Mouse (Mus musculus): Measurements from ENCODE around the gene 4930522H14Rik.

Gene 4930522H14Rik

GRCm38 (mm10) chr4:109475577-109476553, 55.2 kb downstream of the 4930522H14Rik start:
- peak; percentile 60 for DNase-seq (ENCODE audit: low spot score)

- no peak for DNase-seq (ENCODE audit: low spot score)
Observed at GRCm38 (mm10) chr4:109475078-109475477, 56.0 kb downstream of the 4930522H14Rik start.

- no peak for DNase-seq (ENCODE audit: low spot score)
Observed at GRCm38 (mm10) chr4:109472566-109472965, 58.5 kb downstream of the 4930522H14Rik start.

DNA sequence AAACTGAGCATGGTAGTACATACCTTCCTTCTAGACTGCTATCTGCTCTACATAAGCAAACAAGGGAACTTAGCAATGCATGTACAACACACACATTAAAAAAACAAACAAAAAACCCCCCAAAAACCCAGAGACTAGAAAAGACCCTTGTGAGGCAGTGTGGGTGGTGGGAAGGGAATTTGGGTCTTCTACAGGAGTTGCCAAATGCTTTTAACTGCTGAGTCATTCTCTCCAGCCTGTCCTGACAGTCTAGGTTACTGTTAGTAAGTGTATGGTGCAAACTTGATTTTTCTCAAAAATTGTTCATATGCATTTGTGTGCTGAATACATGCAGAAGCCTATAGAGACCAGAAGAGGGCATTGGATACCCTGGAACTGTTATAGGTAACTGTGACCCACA, 59.5 kb downstream of the 4930522H14Rik start:
- no peak for DNase-seq (ENCODE audit: low spot score)

- DNase-seq (ENCODE audit: low spot score) = no peak
Observed at GRCm38 (mm10) chr4:109467687-109468086, 63.4 kb downstream of the 4930522H14Rik start.

DNA sequence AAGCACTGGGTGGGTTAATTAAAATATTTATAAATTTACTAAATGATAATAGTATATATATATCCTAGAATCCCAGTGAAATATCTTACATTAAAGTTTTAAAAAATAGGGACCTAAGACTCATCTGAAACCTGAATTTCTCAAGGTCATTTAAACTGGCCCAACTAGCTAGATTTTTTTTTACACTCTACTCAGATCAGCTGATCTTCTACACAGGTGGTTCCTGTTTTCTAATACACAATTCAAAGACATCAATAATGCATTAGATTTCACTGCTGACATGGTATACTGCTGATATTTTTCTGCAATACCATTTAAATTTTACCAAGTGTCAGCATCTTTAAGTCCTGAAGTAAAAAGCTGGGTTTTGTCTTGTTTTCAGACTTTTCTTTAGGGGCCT, 67.2 kb downstream of the 4930522H14Rik start:
- no peak for DNase-seq (ENCODE audit: low spot score)

- no peak for DNase-seq (ENCODE audit: low spot score)
Observed at GRCm38 (mm10) chr4:109460421-109461179, 70.5 kb downstream of the 4930522H14Rik start.

DNA sequence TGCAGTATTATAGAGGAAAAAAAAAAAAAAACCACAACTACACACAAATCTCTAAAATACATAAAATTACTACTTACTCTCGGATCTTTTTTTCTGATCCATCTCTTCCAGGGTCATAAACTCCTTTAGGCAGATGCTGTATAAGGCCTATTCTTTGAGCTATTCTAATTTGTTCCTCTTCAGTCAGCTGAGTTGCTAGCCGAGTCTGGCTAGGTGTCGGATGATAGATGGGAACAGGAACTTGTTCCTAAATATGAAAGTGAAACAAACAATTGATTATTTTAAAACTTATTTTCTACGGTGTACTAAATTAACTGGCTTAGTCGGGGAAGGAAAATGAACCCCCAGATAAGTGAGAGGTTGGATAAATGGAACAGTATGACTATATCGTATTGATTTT, 74.3 kb downstream of the 4930522H14Rik start:
- no peak for DNase-seq (ENCODE audit: low spot score)
